20 mouse cellular contexts compared by ENCODE assay signal in genomic region chr5:92234939-92235557, GRCm38 (mm10). TPM values are rescaled to one million over a fixed set of nuclear protein-coding genes. Genes with fewer than 3 reads are reported as not detected.
A peak's percentile ranks its signal among the peaks of the same experiment; 100 is the strongest.
DNase-seq lines count a peak whose midpoint lies in the region; ATAC-seq and TF ChIP-seq lines count a peak whose summit lies in the region.
"Had no signal": no experiment of that assay in that cellular context is flagged by ENCODE, and none has a peak within 500 bp of the region (broad histone marks: within the 10 kb centered on the region; RNA-seq: fewer than 3 reads in every experiment).

No protein-coding gene starts in this region.

- no peaks in the 10 kb centered on the region for H3K36me3 ChIP-seq in kidney, embryonic 14.5 days (ENCODE audit: control insufficient read depth, insufficient read depth, low read length)
- H3K36me3 ChIP-seq in small intestine, adult 2 months (ENCODE audit: control insufficient read depth, insufficient read depth, low read length) = no peaks in the 10 kb centered on the region
- H3K36me3 ChIP-seq in midbrain, postnatal 0 days (ENCODE audit: insufficient read depth, low read length) = no peaks in the 10 kb centered on the region
- H3K36me3 ChIP-seq: embryonic facial prominence, embryonic 15.5 days; limb, embryonic 12.5 days; midbrain, embryonic 10.5 days had no signal

- no peak overlapping the region for H3K4me2 ChIP-seq in kidney, embryonic 14.5 days (replicated peaks; ENCODE audit: low read depth, low read length)
- H3K4me2 ChIP-seq in midbrain, postnatal 0 days (ENCODE audit: low read depth, low read length, poor library complexity, severe bottlenecking) = no peak overlapping the region
- H3K4me2 ChIP-seq: embryonic facial prominence, embryonic 15.5 days; forebrain, embryonic 13.5 days; limb, embryonic 12.5 days had no signal

- H3K4me1 ChIP-seq in kidney, embryonic 14.5 days (ENCODE audit: control insufficient read depth, insufficient read depth, low read length) = 0 out of 2 replicates have a peak, but pooled peaks cover 7% of the 10 kb centered on the region
- H3K4me1 ChIP-seq in small intestine, adult 2 months (ENCODE audit: control insufficient read depth, insufficient read depth, insufficient read length, low read length) = peaks cover 3% of the 10 kb centered on the region; the same call in 1 of the 2 replicates
- H3K4me1 ChIP-seq in midbrain, postnatal 0 days (ENCODE audit: insufficient read depth, low read length) = no peaks in the 10 kb centered on the region
- H3K4me1 ChIP-seq: forebrain, embryonic 13.5 days; limb, embryonic 12.5 days had no signal

- TF ChIP-seq POLR2A in small intestine, adult 2 months (IDR thresholded peaks at IDR 0.05; ENCODE audit: low read depth, low read length) = no peak

- 0 out of 2 replicates have a peak, but pooled peaks have one; percentile 40 for ATAC-seq in kidney, embryonic 14.5 days (ENCODE audit: low FRiP score, low TSS enrichment)
- peak; percentile 33; the same call in 1 of the 2 replicates for ATAC-seq in common myeloid progenitor, adult 5-6 weeks (replicated peaks; ENCODE audit: low read depth, poor library complexity, severe bottlenecking)
- no peak for ATAC-seq in midbrain, postnatal 0 days (ENCODE audit: low FRiP score)
- ATAC-seq: forebrain, embryonic 13.5 days had no signal

- H3K9me3 ChIP-seq in kidney, embryonic 14.5 days (ENCODE audit: control insufficient read depth, low read length) = no peaks in the 10 kb centered on the region
- no peaks in the 10 kb centered on the region for H3K9me3 ChIP-seq in midbrain, postnatal 0 days (ENCODE audit: low read length)
- H3K9me3 ChIP-seq: embryonic facial prominence, embryonic 15.5 days; forebrain, embryonic 13.5 days; limb, embryonic 12.5 days; midbrain, embryonic 10.5 days had no signal

- no peak overlapping the region for H3K9ac ChIP-seq in kidney, embryonic 14.5 days (ENCODE audit: low read depth, low read length)
- no peak overlapping the region for H3K9ac ChIP-seq in midbrain, postnatal 0 days (replicated peaks; ENCODE audit: low read length, poor library complexity, severe bottlenecking)
- H3K9ac ChIP-seq: embryonic facial prominence, embryonic 15.5 days; forebrain, embryonic 13.5 days; limb, embryonic 12.5 days had no signal

- 52% methylated on average over 5 of the region's 5 CpGs for WGBS in kidney, embryonic 14.5 days
- WGBS in small intestine, adult 2 months = 13% methylated on average over 5 of the region's 5 CpGs
- WGBS in midbrain, postnatal 0 days = 70% methylated on average over 5 of the region's 5 CpGs

- no peak overlapping the region for H3K4me3 ChIP-seq in kidney, embryonic 14.5 days (ENCODE audit: low read length)
- peak overlapping the region; percentile 42 for H3K4me3 ChIP-seq in small intestine, adult 2 months (ENCODE audit: low read depth, low read length)
- H3K4me3 ChIP-seq in midbrain, postnatal 0 days (ENCODE audit: low read depth, low read length) = no peak overlapping the region
- H3K4me3 ChIP-seq: embryonic facial prominence, embryonic 15.5 days; forebrain, embryonic 13.5 days; limb, embryonic 12.5 days; midbrain, embryonic 10.5 days; myocyte had no signal

- no peak overlapping the region for H3K27ac ChIP-seq in kidney, embryonic 14.5 days (ENCODE audit: low read depth, low read length)
- peak overlapping the region; percentile 59 for H3K27ac ChIP-seq in small intestine, adult 2 months (ENCODE audit: insufficient read depth, low read depth, low read length)
- no peak overlapping the region for H3K27ac ChIP-seq in midbrain, postnatal 0 days (ENCODE audit: low read depth, low read length)
- H3K27ac ChIP-seq: embryonic facial prominence, embryonic 15.5 days; forebrain, embryonic 13.5 days; limb, embryonic 12.5 days; midbrain, embryonic 10.5 days had no signal

- TF ChIP-seq CTCF in small intestine, adult 2 months (IDR thresholded peaks at IDR 0.05; ENCODE audit: extremely low read depth, insufficient read length, insufficient replicate concordance, low read depth, low read length) = no peak
- TF ChIP-seq CTCF in midbrain, postnatal 0 days (IDR thresholded peaks at IDR 0.05) = no peak

- H3K27me3 ChIP-seq in kidney, embryonic 14.5 days (ENCODE audit: control insufficient read depth, insufficient read depth, low read length) = no peaks in the 10 kb centered on the region
- H3K27me3 ChIP-seq in small intestine, adult 2 months (ENCODE audit: control insufficient read depth, insufficient read depth, low read length) = no peaks in the 10 kb centered on the region
- no peaks in the 10 kb centered on the region for H3K27me3 ChIP-seq in midbrain, postnatal 0 days (ENCODE audit: insufficient read depth, low read length)
- H3K27me3 ChIP-seq: forebrain, embryonic 13.5 days; limb, embryonic 12.5 days had no signal

- no peak for DNase-seq in kidney, adult 9 months
- peak; percentile 48 for DNase-seq in CD4-positive helper T cell, adult 2 months (ENCODE audit: low read depth, low spot score)
- no peak for DNase-seq in layer of hippocampus, postnatal 36 days
- DNase-seq in gastrocnemius, postnatal 25 days = no peak
- DNase-seq in midbrain, postnatal 0 days (ENCODE audit: low spot score) = no peak
- DNase-seq: adrenal gland, postnatal 25 days; cerebellum, postnatal 25 days; gastrocnemius, postnatal 14 days; right cerebral cortex, postnatal 4 days had no signal

RNA-seq across cellular contexts. Expression of gene U90926, which starts 19.8 kb away (rescaled TPM):
- polyA plus RNA-seq in kidney, embryonic 14.5 days (2014; fragmentation: Nextera tagmentation; extraction: Ambion mirVana) = not detected in 2 replicates
- not detected in 2 replicates for total RNA-seq in common myeloid progenitor, adult 5-6 weeks (2017)
- polyA plus RNA-seq in small intestine, adult 2 months (2012; rRNA removed) = not detected in 2 replicates
- total RNA-seq in layer of hippocampus, postnatal 36 days (2021) = not detected
- not detected for total RNA-seq in gastrocnemius, postnatal 25 days (2021)
- not detected in 2 replicates for total RNA-seq in midbrain, postnatal 0 days (2014; rRNA removed)
- polyA plus RNA-seq in midbrain, postnatal 0 days (2015; fragmentation: Nextera tagmentation; extraction: Ambion mirVana) = not detected in 2 replicates
- total RNA-seq: adrenal gland, postnatal 25 days; gastrocnemius, postnatal 14 days; layer of hippocampus, postnatal 25 days had no signal
- polyA plus RNA-seq: embryonic facial prominence, embryonic 15.5 days; forebrain, embryonic 13.5 days; heart, embryonic 14.5 days; limb, embryonic 12.5 days; liver, embryonic 16.5 days; midbrain, embryonic 10.5 days; myocyte had no signal

RNA-seq across cellular contexts. Expression of gene Ppef2, which starts 21.0 kb away (rescaled TPM):
- 0.31 TPM in 1 of 2 replicates, not detected in the other for polyA plus RNA-seq in kidney, embryonic 14.5 days (2014; fragmentation: Nextera tagmentation; extraction: Ambion mirVana)
- total RNA-seq in common myeloid progenitor, adult 5-6 weeks (2017) = not detected in 2 replicates
- 0.36 and 1.4 TPM in 2 replicates for polyA plus RNA-seq in small intestine, adult 2 months (2012; rRNA removed)
- under 1 TPM; 0.82 to 0.94 TPM for total RNA-seq in layer of hippocampus, postnatal 36 days (2021)
- total RNA-seq in gastrocnemius, postnatal 25 days (2021) = not detected
- 0.60 and 2.3 TPM in 2 replicates for total RNA-seq in midbrain, postnatal 0 days (2014; rRNA removed)
- polyA plus RNA-seq in midbrain, postnatal 0 days (2015; fragmentation: Nextera tagmentation; extraction: Ambion mirVana) = 0.47 and 0.66 TPM in 2 replicates
- polyA plus RNA-seq: forebrain, embryonic 13.5 days; heart, embryonic 14.5 days; limb, embryonic 12.5 days; liver, embryonic 16.5 days had no signal

RNA-seq across cellular contexts. Expression of gene Naaa, which starts 42.9 kb away (rescaled TPM):
- 18.6 and 22.9 TPM in 2 replicates for polyA plus RNA-seq in kidney, embryonic 14.5 days (2014; fragmentation: Nextera tagmentation; extraction: Ambion mirVana)
- 3.4 and 8.2 TPM in 2 replicates for total RNA-seq in common myeloid progenitor, adult 5-6 weeks (2017)
- 28.9 and 59.9 TPM in 2 replicates for polyA plus RNA-seq in small intestine, adult 2 months (2012; rRNA removed)
- 10 to 100 TPM; 45.7 to 48.5 TPM for total RNA-seq in layer of hippocampus, postnatal 36 days (2021)
- total RNA-seq in gastrocnemius, postnatal 25 days (2021) = 10 to 100 TPM in 1 of 2 experiments, 1 to 10 TPM in 1; 5.1 to 10.1 TPM
- 23.5 and 28.7 TPM in 2 replicates for total RNA-seq in midbrain, postnatal 0 days (2014; rRNA removed)
- polyA plus RNA-seq in midbrain, postnatal 0 days (2015; fragmentation: Nextera tagmentation; extraction: Ambion mirVana) = 20.0 and 23.1 TPM in 2 replicates
